Comparison of ENCODE assay signal across 19 mouse cellular contexts in genomic region chr11:110828584-110828983, GRCm38 (mm10).
A peak's percentile ranks its signal among the peaks of the same experiment; 100 is the strongest.
DNase-seq lines count a peak whose midpoint lies in the region; ATAC-seq and TF ChIP-seq lines count a peak whose summit lies in the region.
"Had no signal": no experiment of that assay in that cellular context is flagged by ENCODE, and none has a peak within 500 bp of the region (broad histone marks: within the 10 kb centered on the region; RNA-seq: fewer than 3 reads in every experiment).

No protein-coding gene starts in this region.

- no peaks in the 10 kb centered on the region for H3K9me3 ChIP-seq in forebrain, embryonic 14.5 days (replicated peaks; ENCODE audit: control insufficient read depth, low read length)
- H3K9me3 ChIP-seq in forebrain, embryonic 11.5 days (ENCODE audit: control insufficient read depth, low read length), result no peaks in the 10 kb centered on the region
- no peaks in the 10 kb centered on the region for H3K9me3 ChIP-seq in lung, embryonic 14.5 days (ENCODE audit: low read depth, low read length)
- no peaks in the 10 kb centered on the region for H3K9me3 ChIP-seq in embryonic facial prominence, embryonic 14.5 days (ENCODE audit: control insufficient read depth, low read length)
- H3K9me3 ChIP-seq in stomach, embryonic 15.5 days, result no peaks in the 10 kb centered on the region
- H3K9me3 ChIP-seq: forebrain, embryonic 13.5 days; hindbrain, embryonic 12.5 days had no signal

- ATAC-seq in forebrain, embryonic 14.5 days, result no peak
- no peak for ATAC-seq in forebrain, embryonic 11.5 days (replicated peaks; ENCODE audit: low FRiP score)
- 0 out of 2 replicates have a peak, but pooled peaks have one; percentile 14 for ATAC-seq in lung, embryonic 14.5 days (ENCODE audit: insufficient read depth)
- peak; percentile 84 for ATAC-seq in embryonic facial prominence, embryonic 14.5 days (ENCODE audit: low read depth)
- ATAC-seq in stomach, embryonic 15.5 days (ENCODE audit: insufficient read depth, low FRiP score, low read depth), result peak; percentile 27; the same call in 1 of the 2 replicates
- ATAC-seq: forebrain, embryonic 13.5 days; hindbrain, embryonic 16.5 days had no signal

- WGBS in forebrain, embryonic 14.5 days, result 70% methylated on average over 5 of the region's 5 CpGs
- WGBS in forebrain, embryonic 11.5 days, result 78% methylated on average over 5 of the region's 5 CpGs
- WGBS in lung, embryonic 14.5 days, result 34% methylated on average over 5 of the region's 5 CpGs
- WGBS in embryonic facial prominence, embryonic 14.5 days, result 26% methylated on average over 5 of the region's 5 CpGs
- WGBS in stomach, embryonic 15.5 days, result 17% methylated on average over 5 of the region's 5 CpGs

- H3K4me2 ChIP-seq in forebrain, embryonic 14.5 days (ENCODE audit: low read length), result no peak overlapping the region
- H3K4me2 ChIP-seq in forebrain, embryonic 11.5 days (ENCODE audit: low read depth, low read length, severe bottlenecking), result no peak overlapping the region
- no peak overlapping the region for H3K4me2 ChIP-seq in lung, embryonic 14.5 days
- no peak overlapping the region for H3K4me2 ChIP-seq in embryonic facial prominence, embryonic 14.5 days (ENCODE audit: low read depth, low read length)
- H3K4me2 ChIP-seq in stomach, embryonic 15.5 days, result no peak overlapping the region
- H3K4me2 ChIP-seq: forebrain, embryonic 13.5 days; hindbrain, embryonic 12.5 days had no signal

- peak; percentile 16 for DNase-seq in forebrain, embryonic 14.5 days (ENCODE audit: low spot score)
- DNase-seq in forebrain, embryonic 11.5 days (ENCODE audit: low spot score), result no peak
- DNase-seq in lung, embryonic 14.5 days, result peak; percentile 37
- DNase-seq in lung, postnatal 10 days, result no peak
- peak; percentile 90 for DNase-seq in embryonic facial prominence, embryonic 14.5 days (ENCODE audit: low spot score)
- no peak for DNase-seq in retina, postnatal 1 day
- DNase-seq in right cerebral cortex, postnatal 10 days (ENCODE audit: low spot score in 2 of 2), result no peak
- DNase-seq: adrenal gland, postnatal 10 days; cerebellum, adult 11-12 months; cerebellum, adult 9-10 months; cerebellum, postnatal 25 days; gastrocnemius, postnatal 36 days; heart, adult 11 months; heart, postnatal 10 days; heart, postnatal 4 days had no signal

- no peaks in the 10 kb centered on the region for H3K36me3 ChIP-seq in forebrain, embryonic 14.5 days (ENCODE audit: control insufficient read depth, insufficient read depth, low read length)
- no peaks in the 10 kb centered on the region for H3K36me3 ChIP-seq in forebrain, embryonic 11.5 days (ENCODE audit: control insufficient read depth, insufficient read depth, low read length)
- no peaks in the 10 kb centered on the region for H3K36me3 ChIP-seq in lung, embryonic 14.5 days (ENCODE audit: insufficient read depth)
- H3K36me3 ChIP-seq in embryonic facial prominence, embryonic 14.5 days (ENCODE audit: control insufficient read depth, insufficient read depth, low read length), result no peaks in the 10 kb centered on the region
- no peaks in the 10 kb centered on the region for H3K36me3 ChIP-seq in stomach, embryonic 15.5 days
- H3K36me3 ChIP-seq: hindbrain, embryonic 12.5 days had no signal

- TF ChIP-seq CTCF in lung, embryonic 14.5 days (IDR thresholded peaks at IDR 0.05; ENCODE audit: low read depth), result no peak

- no peak overlapping the region for H3K9ac ChIP-seq in forebrain, embryonic 14.5 days (ENCODE audit: low read length)
- H3K9ac ChIP-seq in forebrain, embryonic 11.5 days (ENCODE audit: low read length), result no peak overlapping the region
- H3K9ac ChIP-seq in lung, embryonic 14.5 days, result no peak overlapping the region
- H3K9ac ChIP-seq in embryonic facial prominence, embryonic 14.5 days (ENCODE audit: low read depth, low read length), result no peak overlapping the region
- no peak overlapping the region for H3K9ac ChIP-seq in stomach, embryonic 15.5 days
- H3K9ac ChIP-seq: forebrain, embryonic 13.5 days; hindbrain, embryonic 12.5 days had no signal

- no peaks in the 10 kb centered on the region for H3K27me3 ChIP-seq in forebrain, embryonic 14.5 days (replicated peaks; ENCODE audit: control insufficient read depth, insufficient read depth, low read length)
- H3K27me3 ChIP-seq in forebrain, embryonic 11.5 days (ENCODE audit: control insufficient read depth, insufficient read depth, low read length), result no peaks in the 10 kb centered on the region
- H3K27me3 ChIP-seq in lung, embryonic 14.5 days (ENCODE audit: insufficient read depth, low read length), result no peaks in the 10 kb centered on the region
- no peaks in the 10 kb centered on the region for H3K27me3 ChIP-seq in embryonic facial prominence, embryonic 14.5 days (replicated peaks; ENCODE audit: control insufficient read depth, insufficient read depth, low read length)
- H3K27me3 ChIP-seq in stomach, embryonic 15.5 days (replicated peaks), result no peaks in the 10 kb centered on the region
- H3K27me3 ChIP-seq: forebrain, embryonic 13.5 days; hindbrain, embryonic 12.5 days had no signal

- H3K4me3 ChIP-seq in forebrain, embryonic 14.5 days (ENCODE audit: low read depth, low read length), result no peak overlapping the region
- no peak overlapping the region for H3K4me3 ChIP-seq in forebrain, embryonic 11.5 days (ENCODE audit: low read depth, low read length)
- H3K4me3 ChIP-seq in lung, embryonic 14.5 days (ENCODE audit: low read depth, low read length), result no peak overlapping the region
- no peak overlapping the region for H3K4me3 ChIP-seq in embryonic facial prominence, embryonic 14.5 days (ENCODE audit: low read depth, low read length)
- no peak overlapping the region for H3K4me3 ChIP-seq in stomach, embryonic 15.5 days (replicated peaks)
- H3K4me3 ChIP-seq: forebrain, embryonic 13.5 days; hindbrain, embryonic 12.5 days had no signal

- no peaks in the 10 kb centered on the region for H3K4me1 ChIP-seq in forebrain, embryonic 14.5 days (ENCODE audit: control insufficient read depth, insufficient read depth, low read length)
- H3K4me1 ChIP-seq in forebrain, embryonic 11.5 days (replicated peaks; ENCODE audit: control insufficient read depth, insufficient read depth, low read length), result no peaks in the 10 kb centered on the region
- no peaks in the 10 kb centered on the region for H3K4me1 ChIP-seq in lung, embryonic 14.5 days (ENCODE audit: insufficient read depth)
- peaks cover 10% of the 10 kb centered on the region; the same call in 1 of the 2 replicates for H3K4me1 ChIP-seq in embryonic facial prominence, embryonic 14.5 days (ENCODE audit: control insufficient read depth, insufficient read depth, low read length)
- H3K4me1 ChIP-seq in stomach, embryonic 15.5 days, result no peaks in the 10 kb centered on the region
- H3K4me1 ChIP-seq: forebrain, embryonic 13.5 days; hindbrain, embryonic 12.5 days had no signal

- no peak overlapping the region for H3K27ac ChIP-seq in forebrain, embryonic 14.5 days (ENCODE audit: low read depth, low read length)
- no peak overlapping the region for H3K27ac ChIP-seq in forebrain, embryonic 11.5 days (ENCODE audit: low read depth, low read length)
- H3K27ac ChIP-seq in lung, embryonic 14.5 days (ENCODE audit: low read depth), result no peak overlapping the region
- no peak overlapping the region for H3K27ac ChIP-seq in embryonic facial prominence, embryonic 14.5 days (replicated peaks; ENCODE audit: low read depth, low read length)
- H3K27ac ChIP-seq in stomach, embryonic 15.5 days, result no peak overlapping the region
- H3K27ac ChIP-seq: forebrain, embryonic 13.5 days; hindbrain, embryonic 12.5 days had no signal

Comparison
In these comparisons a context has a peak if more than half of its experiments do, and no peak if none do; other contexts are left out.
1. DNase-seq: peak in forebrain, embryonic 14.5 days (single experiment), lung, embryonic 14.5 days (single experiment) and embryonic facial prominence, embryonic 14.5 days (single experiment); none in forebrain, embryonic 11.5 days (single experiment), lung, postnatal 10 days (single experiment), retina, postnatal 1 day (single experiment) and right cerebral cortex, postnatal 10 days (0 of 2).
2. ATAC-seq: peak in lung, embryonic 14.5 days (single experiment), embryonic facial prominence, embryonic 14.5 days (single experiment) and stomach, embryonic 15.5 days (single experiment); none in forebrain, embryonic 14.5 days (single experiment) and forebrain, embryonic 11.5 days (single experiment).